Mouse (Mus musculus) myocyte (in vitro differentiated cells): ENCODE measurements at regions not wholly inside any gene's neighbourhood (a gene's known extent, or its start where the extent isn't known, plus 50 kb on each side); places are given as distances from the start of the nearest gene placed in this dataset.

ENCODE experiments used
- MYOG ChIP-seq, 3 experiments: IDR thresholded peaks; one replicate each; pipeline ENCODE4 v1.6.1; 2011; ENCODE audit warnings: control low read depth in 2 of 3, low read depth in 2 of 3, mild to moderate bottlenecking in 2 of 3; ENCODE audit not compliant: insufficient read length in 2 of 3, control insufficient read depth in 1 of 3, insufficient read depth in 1 of 3
- POLR2A ChIP-seq: IDR thresholded peaks from one replicate; pipeline ENCODE4 v1.6.1; 2011; ENCODE audit warnings: low read depth, mild to moderate bottlenecking, control low read depth, moderate library complexity; ENCODE audit not compliant: insufficient read length
- SRF ChIP-seq: IDR thresholded peaks from one replicate; pipeline ENCODE4 v1.6.1; 2011; ENCODE audit warnings: low read depth; ENCODE audit not compliant: control insufficient read depth, insufficient read length
- TCF12 ChIP-seq: IDR thresholded peaks from one replicate; pipeline ENCODE4 v1.6.1; 2011; ENCODE audit warnings: mild to moderate bottlenecking, control low read depth; ENCODE audit not compliant: poor library complexity, insufficient read depth, severe bottlenecking

- TF ChIP-seq TCF12 (no peak), MYOG (IDR thresholded peaks at IDR 0.05; ENCODE audit: control insufficient read depth in 1 of 3, insufficient read depth in 1 of 3, insufficient read length in 2 of 3, low read depth in 2 of 3) (no peak), POLR2A (no peak), SRF (no peak)
Measured at GRCm38 (mm10) chr12:97915026-97915425, 344.2 kb downstream of the Galc start.
